ENCODE assay signal across 7 mouse cellular contexts in the genomic region with DNA sequence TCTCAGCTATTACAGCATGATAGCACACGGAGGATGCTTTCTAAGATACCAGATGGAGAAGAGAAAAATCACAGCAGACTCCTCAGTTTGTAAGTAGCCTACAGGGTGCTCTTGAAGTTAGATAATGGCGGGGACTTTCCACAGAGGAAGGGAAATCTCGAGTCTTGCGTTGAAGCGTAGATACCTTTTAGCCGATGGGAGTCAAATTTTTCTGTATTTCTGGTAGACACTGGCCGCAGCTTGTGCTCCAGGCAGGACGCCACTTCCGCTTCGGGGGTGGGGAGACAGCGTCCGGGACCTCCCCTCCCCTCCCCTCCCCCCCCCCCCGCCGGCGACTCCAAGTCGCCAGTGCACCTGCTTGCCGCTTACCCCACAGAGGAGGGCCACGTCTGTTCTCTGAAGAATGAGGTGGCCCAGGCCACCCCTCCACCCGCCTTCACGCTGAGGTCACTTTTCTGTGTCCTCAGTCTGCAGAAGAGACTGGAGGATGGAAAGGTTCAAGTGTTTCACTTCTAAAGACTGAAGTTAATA. TPM values are rescaled to one million over a fixed set of nuclear protein-coding genes. Genes with fewer than 3 reads are reported as not detected.
DNase-seq lines count a peak whose midpoint lies in the region; ATAC-seq lines count a peak whose summit lies in the region.

A gene (minus strand): TSS at position 262 of the 531 bp plus-strand sequence.

- ATAC-seq in hindbrain, embryonic 15.5 days (ENCODE audit: low FRiP score, low read depth) = peak; percentile 68; the same call in 1 of the 2 replicates
- peak; percentile 94 for ATAC-seq in megakaryocyte, adult 5-6 weeks (ENCODE audit: poor library complexity, severe bottlenecking)

- no peaks in the 10 kb centered on the region for H3K36me3 ChIP-seq in hindbrain, embryonic 15.5 days

- peak within 1 kb of the TSS; percentile 75 for H3K4me2 ChIP-seq in hindbrain, embryonic 15.5 days

- WGBS in hindbrain, embryonic 15.5 days = under 1% methylated on average over 19 of the region's 20 CpGs

- intact Hi-C loops in left cerebral cortex, postnatal 10 days (cut with DNase I) = loop anchor here (5.0 kb wide), 1 partner anchor 33 kb away; no protein-coding TSS in a partner anchor

- H3K9ac ChIP-seq in hindbrain, embryonic 15.5 days = peak within 1 kb of the TSS; percentile 40

- H3K27ac ChIP-seq in hindbrain, embryonic 15.5 days (replicated peaks) = peak within 1 kb of the TSS; percentile 62; the same call in 1 of the 2 replicates

- peaks cover 9% of the 10 kb centered on the region for H3K4me1 ChIP-seq in hindbrain, embryonic 15.5 days (replicated peaks)

- H3K4me3 ChIP-seq in hindbrain, embryonic 15.5 days = peak within 1 kb of the TSS; percentile 41

- DNase-seq in ZHBTc4 (ENCODE audit: low read depth, low spot score) = peak; percentile 83
- peak; percentile 56 for DNase-seq in cerebellum, adult 9-11 months
- DNase-seq in gastrocnemius, adult 8-10 months (ENCODE audit: low spot score in 2 of 2) = peak in 1 of 2 experiments; percentile 6
- DNase-seq in left cerebral cortex, postnatal 10 days (ENCODE audit: extremely low spot score in 1 of 2, low spot score in 2 of 2) = peak in 1 of 2 experiments; percentile 81
- peak; percentile 54 to 61 for DNase-seq in spleen, adult 18-20 months

- H3K27me3 ChIP-seq in hindbrain, embryonic 15.5 days = no peaks in the 10 kb centered on the region

- H3K9me3 ChIP-seq in hindbrain, embryonic 15.5 days = no peaks in the 10 kb centered on the region

RNA-seq across cellular contexts. Expression of the gene that starts here (rescaled TPM):
- 100 to 1,000 TPM; 235 to 456 (median 334) TPM for total RNA-seq in gastrocnemius, adult 8-10 months (2022)
- 2,946 and 3,077 TPM in 2 replicates for polyA plus RNA-seq in hindbrain, embryonic 15.5 days (2015; fragmentation: Nextera tagmentation; extraction: Ambion mirVana)
- 1,000 to 10,000 TPM; 3,801 to 3,978 TPM for total RNA-seq in left cerebral cortex, postnatal 10 days (2021)
- 11,658 and 12,645 TPM in 2 replicates for total RNA-seq in megakaryocyte, adult 5-6 weeks (2015)
- 9,740 and 9,937 TPM in 2 replicates for total RNA-seq in megakaryocyte, adult 5-6 weeks (2017)

Comparison
In these comparisons a context has a peak if more than half of its experiments do, and no peak if none do; other contexts are left out.
1. RNA of the gene that starts here (total RNA-seq): 9,740 to 12,645 TPM in megakaryocyte, adult 5-6 weeks and 3,801 to 3,978 TPM in left cerebral cortex, postnatal 10 days; 235 to 456 TPM in gastrocnemius, adult 8-10 months; every median in the first group is over 4 times any median in the second.